In genomic region chr14:74900705-74901369, GRCm38 (mm10) we compare ENCODE assay signal across 10 mouse cellular contexts. TPM values are rescaled to one million over a fixed set of nuclear protein-coding genes. Genes with fewer than 3 reads are reported as not detected.
DNase-seq lines count a peak whose midpoint lies in the region; ATAC-seq lines count a peak whose summit lies in the region.
"Had no signal": no experiment of that assay in that cellular context is flagged by ENCODE, and none has a peak within 500 bp of the region (broad histone marks: within the 10 kb centered on the region; RNA-seq: fewer than 3 reads in every experiment).

No protein-coding gene starts in this region.

- no peaks in the 10 kb centered on the region for H3K27me3 ChIP-seq in heart, embryonic 16.5 days (ENCODE audit: control insufficient read depth, insufficient read depth, low read length)
- no peaks in the 10 kb centered on the region for H3K27me3 ChIP-seq in erythroblast, embryonic 14.5 days (ENCODE audit: control insufficient read depth)

- no peak for DNase-seq in heart, postnatal 14 days
- DNase-seq in adrenal gland, adult 18-20 months (ENCODE audit: low spot score in 2 of 2) = no peak
- no peak for DNase-seq in cerebellum, adult 9-10 months
- DNase-seq: cerebellum, adult 8-10 months; lung, postnatal 36 days had no signal

- H3K36me3 ChIP-seq in heart, embryonic 16.5 days (ENCODE audit: control insufficient read depth, insufficient read depth) = no peaks in the 10 kb centered on the region
- H3K36me3 ChIP-seq in erythroblast, embryonic 14.5 days (ENCODE audit: control insufficient read depth) = no peaks in the 10 kb centered on the region; the same call in 1 of the 2 replicates

- peak overlapping the region; percentile 33; the same call in 1 of the 2 replicates for H3K4me2 ChIP-seq in heart, embryonic 16.5 days (ENCODE audit: low read depth, low read length)

- 58% methylated on average over 8 of the region's 8 CpGs for WGBS in heart, embryonic 16.5 days

- no peak overlapping the region for H3K9ac ChIP-seq in heart, embryonic 16.5 days (ENCODE audit: low read length)

- peak overlapping the region; percentile 37 for H3K27ac ChIP-seq in heart, embryonic 16.5 days (ENCODE audit: low read length)
- peak overlapping the region; percentile 19; the same call in 1 of the 2 replicates for H3K27ac ChIP-seq in brown adipose tissue, adult 24 weeks (replicated peaks; ENCODE audit: low read depth, low read length)
- H3K27ac ChIP-seq: kidney, postnatal 0 days had no signal

- intact Hi-C loops in heart, postnatal 14 days (cut with DNase I) = loop anchor here (2.0 kb wide), 1 partner anchor 34 kb away; no protein-coding TSS in a partner anchor

- no peaks in the 10 kb centered on the region for H3K9me3 ChIP-seq in heart, embryonic 16.5 days (replicated peaks; ENCODE audit: control insufficient read depth, low read length)
- H3K9me3 ChIP-seq in erythroblast, embryonic 14.5 days (ENCODE audit: control insufficient read depth, low read length) = no peaks in the 10 kb centered on the region

- peaks cover 37% of the 10 kb centered on the region for H3K4me1 ChIP-seq in heart, embryonic 16.5 days (ENCODE audit: control insufficient read depth, insufficient read depth, low read length)
- peaks cover 32% of the 10 kb centered on the region for H3K4me1 ChIP-seq in brown adipose tissue, adult 24 weeks (ENCODE audit: control insufficient read depth, insufficient read depth, insufficient read length, low read length)
- H3K4me1 ChIP-seq in erythroblast, embryonic 14.5 days (ENCODE audit: control insufficient read depth) = peaks cover 41% of the 10 kb centered on the region

- no peak overlapping the region for H3K4me3 ChIP-seq in heart, embryonic 16.5 days (ENCODE audit: low read length)
- H3K4me3 ChIP-seq in brown adipose tissue, adult 24 weeks (ENCODE audit: insufficient read depth, low read depth, low read length) = no peak overlapping the region
- H3K4me3 ChIP-seq in erythroblast, embryonic 14.5 days (replicated peaks) = peak overlapping the region; percentile 38

- no peak for ATAC-seq in heart, embryonic 16.5 days (replicated peaks; ENCODE audit: extremely low read depth, insufficient read depth, low FRiP score)
- ATAC-seq in megakaryocyte-erythroid progenitor cell, adult 5-6 weeks (replicated peaks; ENCODE audit: low FRiP score, low TSS enrichment, poor library complexity, severe bottlenecking) = peak; percentile 94

RNA-seq across cellular contexts. Expression of gene Lrch1, which starts 46.8 kb away (rescaled TPM):
- polyA plus RNA-seq in heart, embryonic 16.5 days (2015; fragmentation: Nextera tagmentation; extraction: Ambion mirVana) = 12.4 and 12.5 TPM in 2 replicates
- 10 to 100 TPM; 17.5 to 18.5 TPM for total RNA-seq in heart, postnatal 14 days (2021)
- polyA plus RNA-seq in brown adipose tissue, adult 24 weeks (2012; ENCODE audit: insufficient read depth, insufficient read length, missing spikeins) = 3.8 and 7.1 TPM in 2 replicates
- polyA plus RNA-seq in erythroblast, embryonic 14.5 days (2012) = 0.31 and 0.51 TPM in 2 replicates
- 10.4 and 12.3 TPM in 2 replicates for total RNA-seq in megakaryocyte-erythroid progenitor cell, adult 5-6 weeks (2014; fragmentation: Nextera tagmentation)
- 8.2 and 17.3 TPM in 2 replicates for total RNA-seq in megakaryocyte-erythroid progenitor cell, adult 5-6 weeks (2017)
- 10 to 100 TPM; 14.0 to 14.2 TPM for total RNA-seq in adrenal gland, adult 18-20 months (2021)
